Mouse (Mus musculus): Measurements from ENCODE around the gene St5.

- no peak for TF ChIP-seq CTCF (IDR thresholded peaks at IDR 0.05; ENCODE audit: control insufficient read depth, insufficient read depth, insufficient replicate concordance, low read depth, low read length)
- no peak for TF ChIP-seq POLR2A (IDR thresholded peaks at IDR 0.05; ENCODE audit: control insufficient read depth, low read depth, low read length)
Measured at GRCm38 (mm10) chr7:109541609-109542363, 161.6 kb downstream of the St5 start.
